Mouse (Mus musculus) stomach, postnatal 0 days (tissue): ENCODE measurements at regions not wholly inside any gene's neighbourhood (a gene's known extent, or its start where the extent isn't known, plus 50 kb on each side); places are given as distances from the start of the nearest gene placed in this dataset.

Experiments
- CTCF ChIP-seq: IDR thresholded peaks from 2 replicates; pipeline ENCODE4 v1.5.1; 2016; ENCODE audit warnings: antibody characterized with exemption, low read depth, mild to moderate bottlenecking, moderate library complexity
- EP300 ChIP-seq: optimal IDR thresholded peaks from 2 replicates; pipeline ENCODE3; 2016; ENCODE audit warnings: antibody characterized with exemption

DNA sequence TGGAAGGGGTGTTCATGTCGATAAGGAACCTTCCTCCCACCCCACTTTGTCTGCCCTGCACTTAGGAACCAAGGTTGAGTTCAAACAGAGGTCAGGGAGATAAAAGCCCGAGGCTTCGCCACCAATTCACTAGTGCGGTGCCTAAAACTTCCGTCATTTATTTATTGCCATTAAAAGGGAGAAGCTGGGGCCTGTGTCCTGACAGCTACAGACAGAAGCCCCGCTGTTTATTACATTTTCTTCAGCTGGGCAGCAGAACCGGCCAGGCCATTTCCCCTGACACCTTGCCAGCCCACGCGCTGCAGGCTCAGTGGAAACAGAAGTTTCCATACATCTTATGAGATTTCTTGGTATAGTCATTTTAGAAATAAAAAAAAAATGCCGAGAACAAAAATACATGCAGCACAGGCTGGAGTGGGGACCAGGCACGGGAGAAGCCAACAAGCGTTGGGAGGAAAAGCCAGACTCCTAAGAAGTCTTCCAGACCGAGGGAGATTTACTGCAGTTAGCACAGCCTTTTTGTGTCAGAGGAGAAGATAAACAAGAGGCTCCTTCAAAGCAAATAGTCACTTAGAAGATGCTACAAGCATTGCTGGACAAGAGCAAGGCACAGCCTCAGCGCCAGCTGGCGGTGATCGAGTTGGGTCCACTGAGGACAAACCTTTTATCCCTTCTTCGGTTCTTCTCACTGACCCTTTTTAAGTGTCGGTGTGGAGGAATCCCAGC is 120.5 kb upstream of the Gm10295 start:
- TF ChIP-seq CTCF (no peak), EP300 (no peak)
